Mouse (Mus musculus) liver, postnatal 0 days (tissue): ENCODE measurements around the gene Tbc1d4.

Experiments used
- CTCF ChIP-seq: sonication (generic); IDR thresholded peaks from 2 replicates; pipeline ENCODE4 v1.5.1; 2016; ENCODE audit warnings: antibody characterized with exemption, low read depth
- EP300 ChIP-seq: IDR thresholded peaks from 2 replicates; pipeline ENCODE4 v1.6.1; 2016; ENCODE audit warnings: antibody characterized with exemption, low read depth, mild to moderate bottlenecking

DNA sequence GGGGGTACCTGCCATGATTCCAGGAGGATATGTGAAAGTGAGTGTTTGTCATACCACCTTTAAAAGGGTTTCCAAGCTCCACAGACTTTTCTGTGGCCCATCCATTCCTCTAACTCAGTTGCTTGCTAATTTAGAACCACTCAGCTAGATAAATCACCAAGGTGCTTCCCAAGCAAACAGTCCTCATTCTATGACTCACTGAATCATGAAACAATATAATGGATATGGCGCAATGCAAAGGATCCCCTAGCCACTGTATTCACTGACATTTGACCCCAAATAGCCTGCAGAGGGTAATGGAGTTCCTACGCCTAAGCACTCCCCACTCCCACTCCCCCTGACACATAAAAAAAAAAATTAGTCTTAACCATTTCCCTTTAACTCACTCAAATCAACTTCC, 191.3 kb downstream of the Tbc1d4 start:
- TF ChIP-seq CTCF (no peak), EP300 (no peak)
